Mouse (Mus musculus) ES-E14 (cell line): ENCODE measurements around the gene Zfp597. TPM values are rescaled to one million over a fixed set of nuclear protein-coding genes. Genes with fewer than 3 reads are reported as not detected.

Experiments used
- DNase-seq: peaks from one replicate; pipeline ENCODE4 v3.0.0-alpha.2; 2013; ENCODE audit warnings: low read depth, low spot score
- H3K27ac ChIP-seq: 2 replicates; pipeline ENCODE4 v1.5.1; 2012; ENCODE audit warnings: low read depth, mild to moderate bottlenecking, low read length, moderate library complexity, mixed read lengths; ENCODE audit not compliant: poor library complexity, insufficient read depth, severe bottlenecking
- H3K36me3 ChIP-seq: 2 replicates; pipeline ENCODE4 v1.6.1; 2012; ENCODE audit warnings: mild to moderate bottlenecking, low read length, moderate library complexity, mixed read lengths; ENCODE audit not compliant: control insufficient read depth, poor library complexity, insufficient read depth, severe bottlenecking
- H3K4me1 ChIP-seq, 2 experiments: fragments of 150-350 bp in 1 of 2; sonication (generic) in 1 of 2; 2 replicates each; pipeline ENCODE4 v1.6.1; 2012; ENCODE audit warnings: low read length in 2 of 2, mild to moderate bottlenecking in 1 of 2, mixed read lengths in 1 of 2; ENCODE audit not compliant: control insufficient read depth in 2 of 2, insufficient read depth in 2 of 2, poor library complexity in 1 of 2
- H3K4me3 ChIP-seq, 2 experiments: fragments of 150-350 bp in 1 of 2; sonication (generic) in 1 of 2; 2 replicates each; pipeline ENCODE4 v1.5.1; 2012; ENCODE audit warnings: low read length in 2 of 2, low read depth in 1 of 2, mild to moderate bottlenecking in 1 of 2, mixed read lengths in 1 of 2; ENCODE audit not compliant: insufficient read depth in 1 of 2, poor library complexity in 1 of 2, severe bottlenecking in 1 of 2
- H3K9ac ChIP-seq: 2 replicates; pipeline ENCODE4 v1.6.1; 2012; ENCODE audit warnings: low read depth, mild to moderate bottlenecking, low read length, mixed read lengths; ENCODE audit not compliant: poor library complexity, insufficient read depth, severe bottlenecking
- H3K9me3 ChIP-seq: fragments of 150-350 bp; sonication (generic); 2 replicates; pipeline ENCODE4 v1.6.1; 2012; ENCODE audit warnings: low read depth, mild to moderate bottlenecking, low read length; ENCODE audit not compliant: control insufficient read depth, insufficient read depth
- CHD2 ChIP-seq: IDR thresholded peaks from 2 replicates; pipeline ENCODE4 v1.6.1; 2014; ENCODE audit warnings: mild to moderate bottlenecking, low read depth, low read length, inconsistent platforms
- HCFC1 ChIP-seq: IDR thresholded peaks from 2 replicates; pipeline ENCODE4 v1.6.1; 2012; ENCODE audit warnings: low read length, inconsistent platforms, borderline replicate concordance; ENCODE audit not compliant: insufficient read depth
- MAFK ChIP-seq: IDR thresholded peaks from 2 replicates; pipeline ENCODE4 v1.6.1; 2014; ENCODE audit warnings: mild to moderate bottlenecking, low read depth, low read length, inconsistent platforms; ENCODE audit not compliant: insufficient read depth
- ZC3H11A ChIP-seq: IDR thresholded peaks from 2 replicates; pipeline ENCODE4 v1.6.1; 2012; ENCODE audit warnings: low read depth, mild to moderate bottlenecking, inconsistent platforms, low read length, borderline replicate concordance
- ZNF384 ChIP-seq: IDR thresholded peaks from 2 replicates; pipeline ENCODE4 v1.6.1; 2012; ENCODE audit warnings: low read depth, low read length, inconsistent platforms
- in situ Hi-C, 2 experiments: fragments of 600-800 bp; cut with MboI; formaldehyde crosslinking; loops; one replicate each; pipeline ENCODE4 v1.15.1; 2025; ENCODE audit warnings: low sequenced_read_pairs in 2 of 2, inconsistent platforms in 1 of 2; ENCODE audit not compliant: unreplicated experiment in 2 of 2
- total RNA-seq: library from RNA; depleted of rRNA; stranded (reverse); fragments of 300-350 nt; gene quantifications from 2 replicates; pipeline ENCODE4 v1.2.3, GENCODE M21; 2012

Gene Zfp597
- total RNA-seq, 1 experiment: 10.7 TPM

GRCm38 (mm10) chr16:3923966-3924365, 39.6 kb upstream of the Zfp597 start:
- no peak for DNase-seq
- Histone ChIP-seq H3K9me3 (no peaks in the 10 kb centered on the region), H3K4me3 (no peak overlapping the region), H3K27ac (no peak overlapping the region), H3K4me1 (no peaks in the 10 kb centered on the region), H3K36me3 (peaks cover 5% of the 10 kb centered on the region; the same call in 1 of the 2 replicates), H3K9ac (no peak overlapping the region)
- TF ChIP-seq ZNF384 (no peak), MAFK (no peak), CHD2 (no peak), ZC3H11A (no peak), HCFC1 (no peak)
- in situ Hi-C loops: no loop called here

DNA sequence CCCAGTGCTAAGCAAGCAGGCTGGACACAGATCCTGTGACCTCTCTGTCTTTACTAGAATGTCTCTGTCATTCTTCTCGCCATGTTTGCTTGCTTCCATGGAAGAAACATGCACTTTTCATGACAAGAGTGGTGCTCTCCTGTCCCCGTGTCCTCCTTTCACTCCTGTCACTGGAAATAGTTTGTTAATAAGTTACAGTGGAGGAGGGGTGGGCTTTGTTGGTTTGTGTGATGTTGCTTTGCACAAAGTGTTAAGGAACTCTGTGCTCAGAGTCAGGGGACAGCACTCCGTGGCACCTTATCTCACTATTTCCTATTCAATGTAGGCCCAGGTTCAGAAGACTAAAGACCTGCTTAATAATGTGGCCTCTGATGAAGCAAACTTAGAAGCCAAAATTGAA, 39.2 kb upstream of the Zfp597 start:
- DNase-seq: no peak
- TF ChIP-seq HCFC1 (no peak), CHD2 (no peak), ZC3H11A (no peak), MAFK (no peak), ZNF384 (no peak)
- Histone ChIP-seq H3K27ac (no peak overlapping the region), H3K9me3 (no peaks in the 10 kb centered on the region), H3K4me1 (no peaks in the 10 kb centered on the region), H3K36me3 (peaks cover 5% of the 10 kb centered on the region; the same call in 1 of the 2 replicates), H3K9ac (no peak overlapping the region), H3K4me3 (no peak overlapping the region)
- in situ Hi-C loops: no loop called here

GRCm38 (mm10) chr16:3920756-3921155, 36.4 kb upstream of the Zfp597 start:
- Histone ChIP-seq H3K27ac (no peak overlapping the region), H3K36me3 (peaks cover 5% of the 10 kb centered on the region; the same call in 1 of the 2 replicates), H3K9me3 (no peaks in the 10 kb centered on the region), H3K9ac (no peak overlapping the region), H3K4me1 (no peaks in the 10 kb centered on the region), H3K4me3 (no peak overlapping the region)
- no peak for DNase-seq
- TF ChIP-seq HCFC1: no peak
- no peak for TF ChIP-seq CHD2
- no peak for TF ChIP-seq ZC3H11A
- TF ChIP-seq ZNF384: no peak
- TF ChIP-seq MAFK: no peak
- in situ Hi-C loops: no loop called here

GRCm38 (mm10) chr16:3909118-3909517, 24.8 kb upstream of the Zfp597 start:
- Histone ChIP-seq H3K9ac (peak overlapping the region; percentile 78), H3K27ac (no peak overlapping the region), H3K9me3 (no peaks in the 10 kb centered on the region), H3K4me3 (peak overlapping the region; percentile 71 to 80), H3K36me3 (no peaks in the 10 kb centered on the region), H3K4me1 (no peaks in the 10 kb centered on the region)
- in situ Hi-C loops: no loop called here
- DNase-seq: no peak
- TF ChIP-seq ZNF384: no peak
- TF ChIP-seq MAFK: no peak
- no peak for TF ChIP-seq CHD2
- TF ChIP-seq HCFC1: no peak
- TF ChIP-seq ZC3H11A: no peak

DNA sequence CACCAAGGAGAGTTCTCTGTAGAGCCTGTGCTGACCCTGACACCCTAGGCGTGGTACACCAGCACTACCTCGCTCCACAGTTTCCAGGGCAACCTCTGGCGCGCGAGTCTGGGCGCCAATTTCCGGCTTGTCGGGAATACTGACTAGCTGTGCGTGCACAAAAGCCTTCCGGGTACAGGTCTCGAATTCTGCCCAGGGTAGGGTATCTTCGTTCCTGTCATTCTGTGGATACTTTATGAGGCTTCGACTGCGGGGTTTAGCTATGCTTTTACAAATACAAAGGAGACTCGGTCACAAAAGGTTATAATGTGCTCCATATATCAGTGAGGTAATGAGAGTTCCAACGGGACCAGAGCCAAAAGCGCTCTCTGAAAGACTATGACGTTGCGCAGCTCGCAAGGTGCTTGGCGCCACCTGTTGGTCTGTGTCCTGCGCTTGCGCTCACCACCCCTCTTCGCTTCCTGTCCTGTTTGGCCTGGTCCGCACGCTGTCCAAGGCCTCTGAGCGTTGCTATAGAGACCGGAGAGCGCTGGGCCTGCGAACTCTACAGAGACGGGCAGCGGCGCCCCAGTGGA, 24.3 kb upstream of the Zfp597 start, which contains the start of the genes 1700037C18Rik and Cluap1:
Gene 1700037C18Rik (minus strand): TSS at position 153 of the 575 bp plus-strand sequence.
Gene Cluap1 (plus strand): TSS at position 265 of the 575 bp plus-strand sequence.
- Histone ChIP-seq H3K4me1 (no peaks in the 10 kb centered on the region), H3K9me3 (no peaks in the 10 kb centered on the region), H3K4me3 (peak within 1 kb of the TSS; percentile 71 to 80), H3K9ac (peak within 1 kb of the TSS; percentile 78), H3K36me3 (no peaks in the 10 kb centered on the region; the same call in 1 of the 2 replicates), H3K27ac (no peak within 1 kb of the TSS)
- in situ Hi-C loops: no loop called here
- TF ChIP-seq CHD2 (0 out of 2 replicates have a peak, but pooled peaks have one; percentile 24), MAFK (no peak), HCFC1 (peak; percentile 84)
- peak; percentile 95 for DNase-seq
